Mouse (Mus musculus): ENCODE measurements around the gene Slc16a2. TPM values are rescaled to one million over a fixed set of nuclear protein-coding genes. Genes with fewer than 3 reads are reported as not detected.
A peak's percentile ranks its signal among the peaks of the same experiment; 100 is the strongest.

Gene Slc16a2
- polyA plus RNA-seq, 1 experiment: 172 TPM

- H3K27ac ChIP-seq (ENCODE audit: insufficient read depth, low read depth, low read length): peak overlapping the region; percentile 78
- TF ChIP-seq POLR2A (IDR thresholded peaks at IDR 0.05; ENCODE audit: low read depth, low read length): no peak
- no peak for TF ChIP-seq CTCF (conservative IDR thresholded peaks at IDR 0.05; ENCODE audit: insufficient read depth, insufficient read length, low read depth, low read length)
- H3K4me3 ChIP-seq (ENCODE audit: insufficient read depth, low read depth, low read length): no peak overlapping the region
- WGBS: 22% methylated on average over 2 of the region's 2 CpGs
- H3K27me3 ChIP-seq (replicated peaks; ENCODE audit: control insufficient read depth, insufficient read depth, low read length): no peaks in the 10 kb centered on the region
- H3K4me1 ChIP-seq (ENCODE audit: control insufficient read depth, insufficient read depth, low read length): no peaks in the 10 kb centered on the region; the same call in 1 of the 2 replicates
- peak; percentile 93 for DNase-seq
- H3K36me3 ChIP-seq (ENCODE audit: control insufficient read depth, insufficient read depth, low read length): no peaks in the 10 kb centered on the region
These were observed 168.8 kb downstream of the Slc16a2 start for GRCm38 (mm10) chrX:103653021-103653420.

- H3K4me3 ChIP-seq (ENCODE audit: insufficient read depth, low read depth, low read length): no peak overlapping the region
- no peak for DNase-seq
- no peaks in the 10 kb centered on the region; the same call in 1 of the 2 replicates for H3K4me1 ChIP-seq (ENCODE audit: control insufficient read depth, insufficient read depth, low read length)
- H3K36me3 ChIP-seq (ENCODE audit: control insufficient read depth, insufficient read depth, low read length): no peaks in the 10 kb centered on the region
- WGBS: 42% methylated on average over 1 of the region's 1 CpGs
- no peak for TF ChIP-seq POLR2A (IDR thresholded peaks at IDR 0.05; ENCODE audit: low read depth, low read length)
- no peak for TF ChIP-seq CTCF (conservative IDR thresholded peaks at IDR 0.05; ENCODE audit: insufficient read depth, insufficient read length, low read depth, low read length)
- no peak overlapping the region; the same call in 1 of the 2 replicates for H3K27ac ChIP-seq (ENCODE audit: insufficient read depth, low read depth, low read length)
- H3K27me3 ChIP-seq (replicated peaks; ENCODE audit: control insufficient read depth, insufficient read depth, low read length): no peaks in the 10 kb centered on the region
These were observed 169.7 kb downstream of the Slc16a2 start for GRCm38 (mm10) chrX:103652048-103652447.

Other genes with a start within 250 kb of the Slc16a2 start
- 0.09 and 0.19 TPM in 2 replicates for gene Zcchc13, start 191.4 kb downstream of the Slc16a2 start, polyA plus RNA-seq (2012; rRNA removed)
- 4.8 and 7.1 TPM in 2 replicates for gene Rlim, start 159.3 kb upstream of the Slc16a2 start, polyA plus RNA-seq (2012; rRNA removed)